Mouse (Mus musculus) lung, adult 2 months (tissue): Measurements from ENCODE around the gene Cep63. TPM values are rescaled to one million over a fixed set of nuclear protein-coding genes. Genes with fewer than 3 reads are reported as not detected.

ENCODE experiments used
- DNase-seq: peaks from one replicate; pipeline ENCODE4 v3.0.0; 2022
- H3K4me1 ChIP-seq: fragments of 200-500 bp; 2 replicates; pipeline ENCODE4 v1.6.1; 2011; ENCODE audit warnings: low read length; ENCODE audit not compliant: control insufficient read depth, insufficient read depth
- H3K4me3 ChIP-seq: fragments of 200-500 bp; replicated peaks from 2 replicates; pipeline ENCODE3; 2011; ENCODE audit warnings: low read depth, mild to moderate bottlenecking, control low read depth, low read length; ENCODE audit errors: extremely low read depth
- CTCF ChIP-seq: fragments of 200-500 bp; IDR thresholded peaks from 2 replicates; pipeline ENCODE4 v1.5.1; 2011; ENCODE audit warnings: mild to moderate bottlenecking, low read length, control low read depth; ENCODE audit not compliant: insufficient read depth
- POLR2A ChIP-seq: fragments of 200-500 bp; IDR thresholded peaks from 2 replicates; pipeline ENCODE4 v1.6.1; 2011; ENCODE audit warnings: low read depth, mild to moderate bottlenecking, control low read depth, low read length, borderline replicate concordance; ENCODE audit errors: extremely low read depth
- WGBS: fragments of 180-500 bp; shearing (Covaris S2); methylation state at CpG from one replicate; pipeline ENCODE4 v1.1.7; 2018; 5-methylcytosine and 5-hydroxymethylcytosine counted together
- polyA plus RNA-seq: library from polyadenylated mRNA; depleted of rRNA; stranded (reverse); fragments of >200 nt; gene quantifications from 2 replicates; pipeline ENCODE4 v1.2.3, GENCODE M21; 2012; rRNA removed

Cep63 gene
- polyA plus RNA-seq = 3.1 and 5.2 TPM in 2 replicates

- peak; percentile 83 for TF ChIP-seq POLR2A
- no peak for TF ChIP-seq CTCF
- DNase-seq = peak; percentile 99
- peaks cover 8% of the 10 kb centered on the region for H3K4me1 ChIP-seq
- peak within 1 kb of the TSS; percentile 82 for H3K4me3 ChIP-seq
- under 1% methylated on average over 84 of the region's 84 CpGs for WGBS
These were observed at the start of gene Cep63, which contains the start of gene Anapc13 for GRCm38 (mm10) chr9:102625983-102626838. Gene Cep63 (minus strand): TSS chr9:102626534. Gene Anapc13 (plus strand): TSS chr9:102626296.

DNA sequence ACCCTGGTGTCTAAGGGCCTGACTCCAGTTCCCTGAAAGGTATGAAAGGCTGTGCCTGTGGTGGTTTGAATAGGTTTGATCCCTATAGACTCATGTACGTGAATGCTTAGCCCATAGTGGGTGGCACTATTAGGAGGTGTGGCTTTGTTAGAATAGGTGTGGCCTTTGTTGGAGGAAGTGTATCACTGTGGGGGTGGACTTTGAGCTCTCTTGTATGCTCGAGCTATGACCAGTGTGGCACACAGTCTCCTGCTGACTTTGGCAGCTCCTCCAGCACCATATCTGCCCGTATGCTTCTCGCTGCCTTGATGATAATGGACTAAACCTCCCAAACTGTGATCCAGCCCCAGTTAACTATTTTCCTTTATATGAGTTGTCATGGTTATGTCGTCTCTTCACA lies 49.6 kb upstream of the Cep63 start:
- H3K4me3 ChIP-seq = no peak overlapping the region
- 81% methylated on average over 5 of the region's 5 CpGs for WGBS
- TF ChIP-seq POLR2A (no peak), CTCF (no peak)
- H3K4me1 ChIP-seq = no peaks in the 10 kb centered on the region
- no peak for DNase-seq

GRCm38 (mm10) chr9:102673381-102673780 lies 47.0 kb upstream of the Cep63 start:
- 60% methylated on average over 7 of the region's 7 CpGs for WGBS
- Histone ChIP-seq H3K4me1 (no peaks in the 10 kb centered on the region), H3K4me3 (no peak overlapping the region)
- no peak for DNase-seq
- no peak for TF ChIP-seq POLR2A

- H3K4me1 ChIP-seq = no peaks in the 10 kb centered on the region
- H3K4me3 ChIP-seq = no peak overlapping the region
- no peak for DNase-seq
- WGBS = 77% methylated on average over 12 of the region's 12 CpGs
- TF ChIP-seq POLR2A = no peak
- no peak for TF ChIP-seq CTCF
These were observed 42.6 kb upstream of the Cep63 start for GRCm38 (mm10) chr9:102668906-102669305.

DNA sequence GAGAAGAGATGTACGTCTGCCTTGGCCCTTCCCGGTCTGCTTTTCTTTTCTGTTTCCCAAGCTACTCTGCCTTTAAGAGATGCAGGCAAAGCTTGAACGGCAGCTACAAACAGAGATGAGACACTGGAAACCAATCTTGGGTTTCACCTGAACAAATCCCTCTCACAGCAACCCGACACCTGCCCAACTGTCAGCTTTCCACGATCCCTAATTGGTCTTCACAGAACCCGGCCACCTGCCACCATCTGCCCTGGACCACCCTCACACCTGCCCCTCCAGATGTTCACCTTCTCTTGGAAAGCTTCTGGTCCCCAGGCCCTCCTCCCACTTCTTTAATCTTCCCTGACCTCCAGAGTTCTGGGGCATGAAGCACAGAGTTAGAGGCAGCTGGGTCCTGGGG lies 41.8 kb upstream of the Cep63 start:
- no peak for TF ChIP-seq CTCF
- no peak for TF ChIP-seq POLR2A
- no peak for DNase-seq
- Histone ChIP-seq H3K4me3 (no peak overlapping the region), H3K4me1 (no peaks in the 10 kb centered on the region)
- 46% methylated on average over 6 of the region's 6 CpGs for WGBS

GRCm38 (mm10) chr9:102656355-102657095 lies 30.2 kb upstream of the Cep63 start:
- Histone ChIP-seq H3K4me3 (no peak overlapping the region), H3K4me1 (no peaks in the 10 kb centered on the region)
- 56% methylated on average over 8 of the region's 8 CpGs for WGBS
- no peak for TF ChIP-seq POLR2A
- no peak for TF ChIP-seq CTCF
- peak; percentile 60 for DNase-seq

DNA sequence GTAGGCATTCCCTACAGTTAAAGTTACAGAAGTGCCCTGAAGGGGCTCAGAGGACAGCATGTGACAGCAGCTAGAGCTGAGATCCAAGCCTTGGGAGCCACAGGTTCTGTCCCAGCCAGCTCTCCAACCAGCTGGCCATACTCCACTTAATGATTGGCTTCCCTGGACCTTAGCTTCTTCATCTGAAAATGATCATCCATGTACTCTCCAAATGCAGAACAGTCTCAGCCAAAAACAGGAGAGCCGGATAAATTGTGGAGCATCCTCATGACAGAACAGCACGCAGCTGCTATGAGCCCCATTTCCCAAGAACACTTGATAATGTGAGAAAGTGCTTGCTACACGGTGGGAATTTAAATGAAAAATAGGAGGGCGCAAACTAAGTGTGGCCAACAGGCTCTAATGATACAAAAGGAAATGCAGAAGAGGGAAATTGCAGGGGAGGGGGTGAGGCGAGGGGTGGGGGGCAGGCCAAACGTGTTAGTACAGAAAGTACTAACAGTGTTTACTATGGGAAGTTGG lies 24.9 kb upstream of the Cep63 start:
- Histone ChIP-seq H3K4me3 (no peak overlapping the region), H3K4me1 (peaks cover 2% of the 10 kb centered on the region)
- DNase-seq = no peak
- TF ChIP-seq CTCF (no peak), POLR2A (no peak)
- 55% methylated on average over 6 of the region's 6 CpGs for WGBS

DNA sequence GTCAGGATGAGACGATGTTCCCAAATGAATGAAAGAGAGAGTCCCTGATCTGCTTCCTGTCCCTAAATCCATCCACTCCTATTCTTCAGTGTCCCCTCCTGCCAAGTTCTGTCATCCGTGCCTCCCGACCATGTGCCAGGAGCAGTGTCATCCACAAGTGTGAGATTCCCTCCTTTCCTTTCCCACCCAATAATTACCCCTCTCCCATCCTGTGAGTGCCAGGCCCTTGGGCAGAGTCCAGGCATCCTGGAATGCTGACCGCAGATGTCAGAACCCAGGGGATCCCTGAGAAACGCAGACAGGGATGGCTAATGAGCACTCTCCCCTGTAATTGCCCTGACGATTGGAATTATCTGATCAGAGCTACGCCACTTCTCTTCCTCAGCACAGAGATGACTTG lies 24.3 kb upstream of the Cep63 start:
- Histone ChIP-seq H3K4me1 (peaks cover 2% of the 10 kb centered on the region), H3K4me3 (no peak overlapping the region)
- DNase-seq = no peak
- TF ChIP-seq POLR2A (no peak), CTCF (no peak)
- 36% methylated on average over 7 of the region's 7 CpGs for WGBS

- H3K4me3 ChIP-seq = no peak overlapping the region
- TF ChIP-seq POLR2A (no peak), CTCF (no peak)
- 50% methylated on average over 17 of the region's 17 CpGs for WGBS
- H3K4me1 ChIP-seq = peaks cover 2% of the 10 kb centered on the region
- no peak for DNase-seq
These were observed 23.7 kb upstream of the Cep63 start for GRCm38 (mm10) chr9:102649917-102650527.
